Mouse (Mus musculus): ENCODE data around the gene Adra1d.

Adra1d gene

DNA sequence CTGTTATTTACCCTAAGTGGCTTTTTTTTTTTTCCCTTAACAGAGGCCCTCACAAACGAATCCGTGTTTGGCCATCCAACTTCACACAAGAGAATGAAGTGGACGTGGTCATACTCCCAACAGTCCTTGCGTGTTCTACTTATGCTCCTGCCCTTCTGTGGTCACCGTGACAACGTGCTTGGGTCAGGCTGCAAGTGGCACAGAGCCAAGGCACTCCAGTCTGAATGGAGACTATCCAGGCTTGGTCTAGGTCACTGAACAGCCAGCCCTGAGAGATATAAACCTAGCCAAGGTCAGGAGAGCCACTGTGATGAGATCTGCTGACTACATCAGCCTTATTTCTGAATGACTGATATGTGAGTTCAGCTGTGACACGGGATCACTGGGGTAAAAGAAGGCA, 23.7 kb downstream of the Adra1d start:
- DNase-seq: peak in 1 of 2 experiments; percentile 27

DNA sequence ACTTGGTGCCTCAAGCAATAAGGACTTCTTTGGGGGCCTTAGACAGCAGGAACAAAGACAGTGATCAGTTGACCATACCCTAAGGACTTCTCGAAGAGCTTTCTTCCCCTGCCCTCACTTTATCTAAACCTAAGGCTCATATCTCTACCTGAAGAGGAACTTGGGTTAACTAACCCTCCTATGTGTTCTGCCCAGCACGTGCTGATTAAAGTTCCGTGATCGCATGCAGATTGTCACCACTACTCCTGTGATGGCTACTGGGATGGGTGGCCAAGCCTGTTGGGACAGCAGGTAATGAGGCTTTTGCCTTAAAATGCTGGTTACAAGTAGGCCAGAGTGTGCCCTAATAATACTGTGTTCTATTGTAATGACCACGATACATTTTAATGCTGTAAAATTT, 26.9 kb downstream of the Adra1d start:
- DNase-seq: no peak

- no peak for DNase-seq
Measured at GRCm38 (mm10) chr2:131531271-131531670, 30.8 kb downstream of the Adra1d start.

DNA sequence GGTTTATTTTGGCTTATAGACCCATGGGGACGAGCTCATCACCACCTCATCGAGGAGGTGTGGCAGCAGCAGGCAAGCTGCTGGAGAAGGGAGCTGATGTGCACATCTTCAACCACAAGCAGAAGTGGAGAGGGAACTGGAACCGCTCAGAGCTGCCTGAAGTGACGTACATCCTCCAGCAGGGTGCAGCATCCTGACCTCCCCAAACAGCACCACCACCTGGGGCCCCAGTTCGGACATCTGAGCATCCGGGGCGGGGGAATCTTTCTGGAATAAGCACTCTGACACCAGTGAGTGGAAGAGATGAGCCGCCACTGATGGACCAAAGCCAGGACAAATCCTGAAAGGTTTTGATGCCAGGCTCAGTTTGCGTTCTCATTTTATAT, 31.5 kb downstream of the Adra1d start:
- peak; percentile 48 to 54 for DNase-seq

- peak; percentile 59 to 68 for DNase-seq
Measured at GRCm38 (mm10) chr2:131529898-131530622, 32.0 kb downstream of the Adra1d start.

DNA sequence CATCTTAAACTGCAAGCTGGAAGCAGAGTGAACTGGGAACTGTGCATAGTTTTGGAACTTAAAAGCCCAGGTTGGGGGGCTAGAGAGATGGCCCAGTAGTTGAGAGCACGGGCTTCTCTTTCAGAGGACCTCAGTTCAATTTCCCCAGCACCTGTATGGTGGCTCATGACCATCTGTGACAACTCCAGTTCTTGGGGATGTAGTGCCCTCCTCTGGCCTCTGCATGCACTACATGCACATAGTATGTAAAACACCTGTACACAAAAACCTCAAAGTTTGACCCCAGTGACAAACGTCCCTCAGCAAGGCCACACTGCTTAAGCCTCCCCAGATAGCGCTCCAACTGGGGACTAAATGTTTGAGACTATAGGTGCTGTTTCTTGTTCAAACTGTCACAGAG, 35.0 kb downstream of the Adra1d start:
- peak in 1 of 2 experiments; percentile 35 for DNase-seq

GRCm38 (mm10) chr2:131520743-131521142, 41.3 kb downstream of the Adra1d start:
- no peak for DNase-seq

- no peak for DNase-seq
Measured at GRCm38 (mm10) chr2:131518790-131519189, 43.3 kb downstream of the Adra1d start.

- DNase-seq: no peak
Measured at GRCm38 (mm10) chr2:131517550-131517949, 44.5 kb downstream of the Adra1d start.

GRCm38 (mm10) chr2:131514055-131514621, 47.9 kb downstream of the Adra1d start:
- no peak for DNase-seq

DNA sequence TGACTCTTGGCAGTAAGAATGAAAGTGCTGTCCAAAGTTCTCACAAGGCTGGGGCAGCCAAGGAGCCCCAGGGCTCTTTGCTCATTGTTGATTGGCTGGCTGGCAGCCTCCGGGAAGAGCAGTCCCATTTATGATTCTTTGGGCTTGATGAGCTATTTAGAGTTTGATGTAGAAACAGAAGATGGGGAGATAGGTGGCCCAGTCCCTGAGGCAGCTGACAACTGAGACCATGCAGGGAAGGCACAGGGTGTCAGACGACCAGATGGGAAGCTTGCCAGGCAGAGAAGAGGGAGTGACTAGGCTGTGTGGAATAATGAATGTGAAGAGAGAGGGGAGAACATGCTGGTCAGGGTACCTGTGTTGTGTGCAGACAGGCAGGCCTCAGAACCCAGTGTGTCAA, 48.6 kb downstream of the Adra1d start:
- peak in 1 of 2 experiments; percentile 16 for DNase-seq

DNA sequence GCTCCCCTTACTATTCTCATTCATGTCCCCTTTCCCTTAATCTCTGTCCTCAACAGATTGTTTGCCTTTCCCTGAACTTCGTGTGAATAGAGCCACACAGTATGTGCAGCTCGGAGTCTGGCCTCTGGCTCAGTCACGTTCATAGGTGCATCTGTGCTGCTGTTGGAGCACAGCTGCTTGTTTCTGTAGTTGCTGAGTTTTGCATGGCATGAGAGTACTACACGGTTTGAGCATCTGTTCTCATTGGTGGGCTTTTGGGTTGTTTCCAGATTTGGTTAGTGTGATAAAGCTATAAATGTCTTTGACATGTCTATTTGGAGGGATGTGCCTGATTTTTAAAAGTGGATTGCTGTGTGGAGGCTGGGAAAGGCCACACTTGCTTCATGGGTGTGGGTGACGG, 51.6 kb downstream of the Adra1d start:
- DNase-seq: no peak

GRCm38 (mm10) chr2:131509671-131510313, 52.3 kb downstream of the Adra1d start:
- peak; percentile 49 to 62 for DNase-seq

DNA sequence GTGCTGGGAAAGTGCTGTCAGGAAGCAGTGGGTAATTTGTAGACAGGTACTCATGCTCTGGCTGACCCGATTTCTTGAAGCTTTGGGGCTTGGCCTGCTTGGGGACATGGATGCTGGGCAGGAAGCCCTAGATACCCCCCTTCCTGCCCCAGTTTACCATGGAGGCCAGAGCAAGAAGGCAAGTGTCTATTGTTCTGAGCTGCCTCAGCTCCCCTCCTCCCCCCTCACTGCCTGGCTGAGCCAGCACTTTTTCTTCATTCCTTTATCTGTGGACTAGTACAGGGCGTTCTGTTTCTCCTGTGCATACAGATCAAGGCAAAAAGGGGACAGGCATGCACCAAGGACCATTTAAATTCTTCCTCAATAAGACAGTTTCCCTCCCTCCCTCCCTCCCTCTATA, 53.6 kb downstream of the Adra1d start:
- no peak for DNase-seq

DNA sequence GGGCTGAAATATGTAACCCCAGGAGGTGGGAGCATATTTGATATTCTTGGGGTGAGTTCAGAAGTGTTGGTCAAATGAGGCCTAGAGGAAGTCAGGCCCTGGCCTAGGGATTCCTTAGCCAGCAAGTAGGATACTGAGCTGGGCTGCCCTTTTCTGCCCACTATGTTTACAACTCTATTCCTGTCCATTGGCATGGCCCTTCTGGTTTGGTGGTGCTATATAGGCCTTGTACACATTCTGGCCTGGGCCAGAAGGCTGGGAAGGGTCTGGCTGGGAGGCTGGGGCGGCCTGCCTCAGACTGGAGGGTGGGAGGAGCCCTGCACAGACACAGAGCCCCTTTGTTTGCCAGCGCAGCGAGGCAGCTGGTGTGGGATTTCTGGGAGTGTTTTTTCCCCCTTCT, 55.7 kb downstream of the Adra1d start:
- no peak for DNase-seq

DNA sequence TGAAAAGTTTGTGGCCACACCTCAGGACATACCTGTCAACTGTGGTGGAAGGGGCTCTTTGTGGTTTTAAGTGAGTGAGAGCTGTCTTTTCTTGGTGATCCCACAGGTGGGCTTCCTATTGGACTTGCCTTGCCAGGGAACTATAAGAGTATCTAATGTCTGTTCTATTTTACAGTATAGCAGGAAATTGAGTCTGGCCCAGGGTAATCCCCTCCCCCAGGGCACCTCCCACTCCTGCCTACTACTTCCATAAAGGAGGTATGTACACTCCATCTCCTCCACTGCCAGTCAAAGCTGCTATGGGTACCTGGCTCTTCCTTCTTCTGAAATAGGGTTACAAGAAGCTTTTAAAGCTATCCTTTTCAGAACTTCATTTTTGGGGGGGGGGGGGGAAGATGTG, 56.7 kb downstream of the Adra1d start:
- no peak for DNase-seq

DNA sequence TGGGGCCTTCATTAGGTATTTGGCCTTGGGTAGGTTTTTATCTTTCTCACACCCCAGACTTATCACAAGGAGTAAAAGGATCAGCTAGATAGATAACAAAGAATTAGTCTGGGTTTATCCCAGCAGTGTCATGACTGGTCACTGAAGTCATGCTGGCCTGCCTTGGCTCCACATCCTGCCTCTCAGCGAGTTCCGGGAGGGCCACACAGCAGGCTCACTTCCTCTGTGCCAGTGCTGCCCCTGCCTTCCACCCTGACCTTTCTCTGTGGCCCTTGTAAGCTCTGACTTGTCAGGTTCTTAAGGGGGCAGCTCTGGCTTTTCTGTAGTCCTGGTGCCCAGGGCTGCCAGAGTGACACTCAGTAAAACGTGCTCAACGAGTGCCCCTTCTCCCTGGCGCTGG, 59.5 kb downstream of the Adra1d start:
- DNase-seq: no peak

- DNase-seq: no peak
Measured at GRCm38 (mm10) chr2:131501886-131502285, 60.2 kb downstream of the Adra1d start.

GRCm38 (mm10) chr2:131499290-131499845, 62.7 kb downstream of the Adra1d start:
- no peak for DNase-seq

DNA sequence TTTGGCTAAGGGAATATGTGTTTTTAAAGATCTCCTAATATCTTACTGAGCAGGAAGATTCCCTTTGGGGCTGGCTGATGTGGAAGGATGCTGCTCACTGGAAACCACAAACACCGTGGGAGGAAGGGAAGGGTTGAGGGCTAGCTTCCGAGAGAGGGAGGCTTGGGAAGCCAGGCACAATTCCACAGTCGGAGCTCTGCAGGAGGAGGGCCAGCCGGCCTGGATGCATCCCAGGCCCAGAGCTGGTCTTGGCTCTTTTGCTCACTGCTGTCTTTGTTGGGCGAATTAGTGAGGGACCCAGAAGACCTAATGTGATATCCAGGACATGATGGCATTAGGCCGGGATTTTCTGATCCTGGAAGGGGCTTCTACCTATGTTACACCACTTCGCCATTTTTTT, 63.9 kb downstream of the Adra1d start:
- peak; percentile 62 to 66 for DNase-seq

DNA sequence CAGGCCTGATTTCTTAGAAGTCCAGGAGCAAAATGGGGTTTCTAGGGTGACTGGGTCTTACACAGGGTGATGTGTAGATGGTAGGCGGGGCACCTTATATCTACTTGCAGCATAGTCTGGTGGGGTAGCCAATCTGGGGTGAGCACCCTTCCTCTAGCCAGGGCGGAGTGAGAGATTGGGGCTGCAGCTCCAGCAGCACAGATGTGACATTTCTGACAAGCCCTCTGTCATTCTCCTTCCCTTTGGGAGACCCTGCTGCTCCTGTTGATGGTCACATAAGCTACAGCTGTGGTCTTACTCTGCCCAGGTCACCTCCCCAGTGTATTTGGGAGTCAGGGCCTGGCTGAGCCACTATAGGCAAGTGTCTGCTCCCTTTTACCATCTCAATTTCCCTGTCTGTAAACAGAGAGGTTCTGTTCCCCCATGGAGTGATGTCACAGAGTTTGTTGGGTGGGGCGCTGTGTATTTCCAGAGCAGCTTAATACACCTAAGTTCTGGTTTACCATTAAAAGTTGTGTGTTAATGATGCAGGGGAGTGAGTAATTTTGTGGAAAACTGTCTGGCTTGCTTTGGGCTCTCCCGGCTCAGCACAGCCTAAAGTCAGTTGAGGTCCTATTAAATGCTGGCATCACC, 64.7 kb downstream of the Adra1d start:
- DNase-seq: no peak

DNA sequence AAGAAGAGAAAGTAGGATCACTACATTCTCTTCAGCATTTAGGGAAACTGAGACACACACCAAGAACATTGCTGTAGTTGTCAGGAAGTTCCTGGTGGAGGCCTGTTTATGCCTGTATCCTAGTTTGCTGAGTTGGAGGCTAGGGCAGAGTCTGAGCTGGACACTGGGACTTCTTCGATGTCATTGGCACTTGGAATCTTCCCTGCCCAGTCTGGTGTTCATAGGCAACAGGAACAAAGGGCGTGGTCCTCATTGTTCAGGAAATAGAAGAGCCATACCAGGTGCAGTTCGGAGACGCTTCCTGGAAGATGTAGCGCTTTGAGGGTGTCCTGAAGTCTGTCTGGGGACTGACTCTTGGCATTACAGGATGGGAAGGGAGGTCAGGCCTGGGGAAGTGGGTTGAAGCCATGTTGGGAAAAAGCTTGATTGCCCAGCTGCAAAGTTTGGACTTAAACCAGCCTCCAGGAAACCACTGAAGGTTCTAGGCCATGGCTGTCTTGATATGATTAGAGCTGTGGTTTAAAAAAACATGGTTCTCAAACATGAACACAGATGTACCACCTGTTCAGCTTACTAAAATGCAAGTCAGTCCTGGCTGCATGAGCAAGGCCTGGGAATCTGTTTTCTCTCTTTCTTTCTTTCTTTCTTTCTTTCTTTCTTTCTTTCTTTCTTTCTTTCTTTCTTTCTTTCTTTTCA, 65.8 kb downstream of the Adra1d start:
- no peak for DNase-seq
